Mouse (Mus musculus) liver, postnatal 0 days (tissue): ENCODE measurements around the gene Bnc1.

Experiments
- CTCF ChIP-seq: sonication (generic); IDR thresholded peaks from 2 replicates; pipeline ENCODE4 v1.5.1; 2016; ENCODE audit warnings: antibody characterized with exemption, low read depth
- EP300 ChIP-seq: IDR thresholded peaks from 2 replicates; pipeline ENCODE4 v1.6.1; 2016; ENCODE audit warnings: antibody characterized with exemption, low read depth, mild to moderate bottlenecking

GRCm38 (mm10) chr7:82004228-82004627 is 12.1 kb upstream of the Bnc1 start:
- no peak for TF ChIP-seq CTCF
- TF ChIP-seq EP300, result no peak
